Mouse (Mus musculus) neural tube, embryonic 15.5 days (tissue): Measurements from ENCODE around the gene H2-Ab1. TPM values are rescaled to one million over a fixed set of nuclear protein-coding genes. Genes with fewer than 3 reads are reported as not detected.

ENCODE experiments used
- ATAC-seq: fragments of 200-750 bp; cut with Nextera tagmentation; 2 replicates; pipeline ENCODE4 v1.8.0; 2017; ENCODE audit warnings: mild to moderate bottlenecking, moderate TSS enrichment, moderate library complexity; ENCODE audit not compliant: low FRiP score
- H3K27ac ChIP-seq: fragments of 300-500 bp; sonication (generic); replicated peaks from 2 replicates; pipeline ENCODE4 v1.5.1; 2015; ENCODE audit warnings: mild to moderate bottlenecking, inconsistent platforms
- H3K27me3 ChIP-seq: fragments of 300-500 bp; sonication (generic); replicated peaks from 2 replicates; pipeline ENCODE4 v1.6.1; 2015; ENCODE audit warnings: inconsistent platforms
- H3K36me3 ChIP-seq: fragments of 300-500 bp; sonication (generic); 2 replicates; pipeline ENCODE4 v1.6.1; 2015; ENCODE audit warnings: inconsistent platforms
- H3K4me1 ChIP-seq: fragments of 300-500 bp; sonication (generic); 2 replicates; pipeline ENCODE4 v1.6.1; 2015; ENCODE audit warnings: inconsistent platforms
- H3K4me2 ChIP-seq: fragments of 300-500 bp; sonication (generic); 2 replicates; pipeline ENCODE4 v1.6.1; 2015; ENCODE audit warnings: inconsistent platforms, mild to moderate bottlenecking, moderate library complexity
- H3K4me3 ChIP-seq: fragments of 300-500 bp; sonication (generic); replicated peaks from 2 replicates; pipeline ENCODE4 v1.5.1; 2015; ENCODE audit warnings: mild to moderate bottlenecking, inconsistent platforms
- H3K9ac ChIP-seq: fragments of 300-500 bp; sonication (generic); replicated peaks from 2 replicates; pipeline ENCODE4 v1.6.1; 2015; ENCODE audit warnings: mild to moderate bottlenecking, inconsistent platforms
- H3K9me3 ChIP-seq: fragments of 300-500 bp; sonication (generic); replicated peaks from 2 replicates; pipeline ENCODE4 v1.6.1; 2016; ENCODE audit warnings: inconsistent platforms
- WGBS: fragments of 180-500 bp; shearing (Covaris S2); methylation state at CpG from one replicate; pipeline ENCODE4 v1.1.7; 2015; ENCODE audit warnings: mixed read lengths; 5-methylcytosine and 5-hydroxymethylcytosine counted together
- polyA plus RNA-seq: library from polyadenylated mRNA; unstranded; fragments of >200 nt; fragmentation: Nextera tagmentation; extraction: Ambion mirVana; gene quantifications from 2 replicates; pipeline ENCODE4 v1.2.1, GENCODE M21; 2015

Gene H2-Ab1
- polyA plus RNA-seq, 1 experiment from 2014 or later = 1.4 TPM

DNA sequence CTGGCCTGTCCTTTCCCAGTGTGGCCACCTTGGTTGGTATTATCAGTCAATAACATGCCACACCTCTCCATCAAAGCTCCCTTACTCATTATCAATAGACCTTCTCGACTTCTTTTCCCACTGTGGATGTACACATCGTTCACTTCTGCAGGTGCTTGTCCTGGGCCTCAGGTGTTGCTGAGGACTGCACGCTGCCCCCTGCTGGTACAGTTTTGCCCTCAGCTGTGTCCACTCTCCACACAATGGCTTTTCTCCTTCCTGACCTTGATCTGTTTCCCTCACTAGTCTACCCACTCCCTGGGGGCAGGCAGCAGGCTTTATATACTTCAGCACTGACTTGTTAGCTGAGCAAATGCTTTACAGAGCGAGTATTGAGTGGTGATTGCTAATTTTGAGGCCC is 28.4 kb downstream of the H2-Ab1 start:
- Histone ChIP-seq H3K27ac (no peak overlapping the region), H3K36me3 (no peaks in the 10 kb centered on the region), H3K27me3 (0 out of 2 replicates have a peak, but pooled peaks cover 2% of the 10 kb centered on the region), H3K4me3 (no peak overlapping the region), H3K9me3 (no peaks in the 10 kb centered on the region), H3K4me2 (no peak overlapping the region), H3K4me1 (no peaks in the 10 kb centered on the region), H3K9ac (no peak overlapping the region)
- no peak for ATAC-seq
- WGBS = 43% methylated on average over 4 of the region's 4 CpGs

DNA sequence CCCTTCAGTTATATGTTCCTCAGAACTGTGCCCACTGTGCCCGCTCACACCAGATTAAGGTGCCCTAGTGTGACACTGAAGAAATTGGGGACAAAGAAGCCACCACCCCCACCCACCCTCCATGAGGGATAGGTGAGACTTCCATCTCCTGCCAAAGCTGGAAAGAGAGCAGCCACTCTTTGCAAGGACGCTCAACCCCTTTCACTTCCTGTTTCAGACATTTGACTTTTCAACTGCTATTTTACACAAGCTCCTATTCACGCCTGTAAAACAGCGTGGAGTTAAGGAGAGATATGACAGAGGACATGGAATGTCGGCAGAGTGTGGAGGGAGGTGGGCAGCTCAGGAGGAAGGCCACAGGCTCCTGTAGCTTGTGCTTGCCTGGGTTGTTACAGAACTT is 29.0 kb downstream of the H2-Ab1 start:
- H3K4me2 ChIP-seq = no peak overlapping the region
- 0 out of 2 replicates have a peak, but pooled peaks cover 2% of the 10 kb centered on the region for H3K27me3 ChIP-seq
- no peak overlapping the region for H3K27ac ChIP-seq
- H3K36me3 ChIP-seq = no peaks in the 10 kb centered on the region
- WGBS = 89% methylated on average over 5 of the region's 5 CpGs
- ATAC-seq = no peak
- no peak overlapping the region for H3K9ac ChIP-seq
- H3K4me3 ChIP-seq = no peak overlapping the region
- H3K9me3 ChIP-seq = no peaks in the 10 kb centered on the region
- H3K4me1 ChIP-seq = peaks cover 2% of the 10 kb centered on the region; the same call in 1 of the 2 replicates

DNA sequence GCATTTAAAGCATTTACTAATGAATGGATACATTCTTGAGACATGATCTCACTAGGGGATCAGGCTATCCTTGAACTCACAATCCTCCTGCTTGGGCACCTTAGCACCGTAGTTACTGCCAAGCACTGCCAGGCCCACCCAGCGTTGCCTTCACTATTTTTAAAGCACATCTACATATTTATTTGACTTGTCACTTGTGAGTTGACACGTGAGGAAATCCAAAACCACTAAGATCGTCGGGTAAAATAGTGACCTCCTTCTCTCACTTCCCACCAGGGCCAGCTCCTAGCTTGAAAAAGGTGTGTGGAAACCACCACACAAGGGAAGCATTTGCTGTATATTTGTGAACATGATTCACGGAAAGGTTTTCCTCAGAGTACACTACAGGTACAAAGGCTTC is 29.5 kb downstream of the H2-Ab1 start:
- Histone ChIP-seq H3K27ac (no peak overlapping the region), H3K4me3 (no peak overlapping the region), H3K9me3 (no peaks in the 10 kb centered on the region), H3K4me1 (peaks cover 5% of the 10 kb centered on the region; the same call in 1 of the 2 replicates), H3K36me3 (no peaks in the 10 kb centered on the region), H3K9ac (no peak overlapping the region), H3K27me3 (0 out of 2 replicates have a peak, but pooled peaks cover 2% of the 10 kb centered on the region), H3K4me2 (no peak overlapping the region)
- 75% methylated on average over 6 of the region's 6 CpGs for WGBS
- ATAC-seq = no peak

DNA sequence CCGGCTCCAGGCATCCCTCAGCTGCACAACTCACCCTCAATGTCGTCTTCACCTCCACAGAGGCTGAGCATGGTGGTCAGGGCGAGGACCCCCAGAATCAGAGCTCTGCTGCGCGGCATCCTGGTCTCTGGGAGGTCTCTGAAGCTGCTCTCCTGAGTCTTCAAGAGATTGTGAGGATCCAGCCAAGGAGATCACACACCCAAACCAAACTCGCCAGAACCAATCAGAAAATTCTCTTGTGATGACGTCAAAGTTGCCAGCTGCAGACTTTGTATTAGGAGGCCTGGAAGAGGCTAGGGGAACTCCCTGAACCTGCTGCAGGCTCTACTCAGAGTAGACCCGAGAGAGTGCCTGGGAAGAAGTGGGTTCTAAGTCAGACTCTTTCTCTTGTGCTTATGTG is 30.2 kb downstream of the H2-Ab1 start, which contains the start of gene H2-Aa:
TSS of gene H2-Aa (minus strand) at position 176 of the 400 bp plus-strand sequence.
- peaks cover 5% of the 10 kb centered on the region; the same call in 1 of the 2 replicates for H3K4me1 ChIP-seq
- H3K36me3 ChIP-seq = no peaks in the 10 kb centered on the region
- H3K4me3 ChIP-seq = no peak within 1 kb of the TSS
- H3K9ac ChIP-seq = no peak within 1 kb of the TSS
- WGBS = 17% methylated on average over 8 of the region's 8 CpGs
- H3K27me3 ChIP-seq = 0 out of 2 replicates have a peak, but pooled peaks cover 2% of the 10 kb centered on the region
- no peak for ATAC-seq
- H3K9me3 ChIP-seq = no peaks in the 10 kb centered on the region
- no peak within 1 kb of the TSS for H3K27ac ChIP-seq
- no peak within 1 kb of the TSS for H3K4me2 ChIP-seq

DNA sequence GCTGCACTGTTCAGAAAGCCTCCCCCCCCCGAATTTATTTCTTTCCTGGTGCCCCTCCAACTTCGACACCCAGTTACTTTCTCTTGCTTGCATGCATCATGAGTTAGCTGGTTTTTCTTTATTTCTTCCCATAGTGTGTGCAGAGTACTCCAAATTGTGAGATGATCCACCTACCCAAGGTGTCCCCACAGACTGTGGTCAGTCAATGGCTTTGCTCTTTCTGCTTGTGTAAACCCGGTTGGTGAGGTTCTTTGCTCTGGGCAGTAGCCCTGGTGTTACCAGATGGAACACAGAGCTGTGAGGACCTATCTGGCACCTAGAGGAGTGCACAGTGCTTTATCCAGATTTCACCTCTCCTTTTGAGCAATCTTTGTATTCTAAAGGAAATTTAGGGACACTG is 30.6 kb downstream of the H2-Ab1 start:
- H3K9me3 ChIP-seq = no peaks in the 10 kb centered on the region
- 78% methylated on average over 3 of the region's 3 CpGs for WGBS
- H3K4me3 ChIP-seq = no peak overlapping the region

DNA sequence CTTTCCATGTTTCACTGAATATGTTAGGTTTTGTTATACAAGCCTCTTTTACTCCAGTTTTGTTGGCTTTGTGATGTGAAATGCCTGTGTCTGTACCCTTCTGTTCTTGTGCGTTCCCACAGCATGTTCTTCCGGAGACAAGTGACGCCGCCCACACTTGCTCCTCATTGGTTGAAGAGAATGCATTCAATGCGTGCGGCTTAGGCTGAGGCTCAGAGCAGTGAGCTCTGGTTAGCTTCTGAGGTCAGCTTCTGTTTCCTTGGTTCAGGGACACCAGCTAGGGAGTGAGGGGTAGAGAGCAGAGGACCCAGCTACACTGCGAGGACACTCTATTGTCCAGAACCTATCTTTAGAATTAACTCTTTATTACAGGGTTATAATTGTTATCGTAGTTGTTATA is 34.1 kb downstream of the H2-Ab1 start:
- Histone ChIP-seq H3K27me3 (no peaks in the 10 kb centered on the region), H3K4me1 (peaks cover 13% of the 10 kb centered on the region), H3K36me3 (no peaks in the 10 kb centered on the region), H3K4me2 (no peak overlapping the region; the same call in 1 of the 2 replicates), H3K4me3 (no peak overlapping the region), H3K9me3 (no peaks in the 10 kb centered on the region), H3K27ac (no peak overlapping the region), H3K9ac (no peak overlapping the region)
- peak; percentile 85 for ATAC-seq
- WGBS = 16% methylated on average over 8 of the region's 8 CpGs

More for the DNA sequence above, 30.6 kb downstream of the H2-Ab1 start:
- Histone ChIP-seq H3K27me3 (no peaks in the 10 kb centered on the region), H3K4me2 (no peak overlapping the region), H3K36me3 (no peaks in the 10 kb centered on the region), H3K27ac (no peak overlapping the region), H3K9ac (no peak overlapping the region), H3K4me1 (peaks cover 5% of the 10 kb centered on the region; the same call in 1 of the 2 replicates)
- ATAC-seq = no peak

DNA sequence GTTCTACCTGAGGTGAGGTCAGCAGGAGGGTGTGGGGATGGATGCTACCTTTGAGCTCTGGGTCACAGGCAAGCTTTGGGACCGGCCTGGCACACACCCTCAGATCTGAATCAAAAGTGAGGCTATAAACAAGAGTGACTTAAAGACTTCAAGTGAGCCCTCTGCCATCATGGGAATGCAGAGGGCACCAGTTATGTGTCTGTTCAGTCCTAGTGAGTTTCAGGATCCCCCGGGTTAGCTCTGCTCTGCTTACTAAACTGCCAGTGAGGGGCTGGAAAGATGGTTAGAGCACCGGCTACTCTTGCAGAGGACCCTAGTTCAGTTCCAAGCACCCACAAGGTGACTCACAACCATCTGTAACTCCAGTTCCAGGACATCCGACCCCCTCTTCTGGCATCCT is 35.1 kb downstream of the H2-Ab1 start:
- Histone ChIP-seq H3K4me3 (no peak overlapping the region), H3K4me2 (no peak overlapping the region), H3K36me3 (no peaks in the 10 kb centered on the region), H3K27me3 (no peaks in the 10 kb centered on the region), H3K4me1 (peaks cover 15% of the 10 kb centered on the region), H3K27ac (no peak overlapping the region), H3K9ac (no peak overlapping the region), H3K9me3 (no peaks in the 10 kb centered on the region)
- no peak for ATAC-seq
- 98% methylated on average over 4 of the region's 4 CpGs for WGBS

DNA sequence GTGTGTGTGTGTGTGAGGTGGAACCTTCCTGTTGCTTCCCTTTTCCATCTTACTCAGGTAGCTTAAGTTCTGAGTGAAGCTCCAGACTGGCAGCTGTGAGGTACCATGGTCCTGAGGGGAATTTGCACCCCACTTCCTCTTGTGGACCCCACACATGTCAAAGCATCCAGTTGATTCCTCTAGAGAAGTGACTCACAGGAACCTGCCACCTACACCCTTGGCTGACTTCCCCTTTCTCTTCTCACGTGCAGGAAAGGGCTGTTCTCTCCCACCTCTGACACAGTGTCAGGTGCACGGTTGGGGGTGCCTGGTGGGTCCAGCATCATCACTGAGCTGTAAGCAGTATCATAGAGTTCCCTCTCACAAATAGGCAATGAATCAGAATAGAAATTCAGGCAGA is 36.0 kb downstream of the H2-Ab1 start:
- no peak overlapping the region for H3K9ac ChIP-seq
- no peak for ATAC-seq

DNA sequence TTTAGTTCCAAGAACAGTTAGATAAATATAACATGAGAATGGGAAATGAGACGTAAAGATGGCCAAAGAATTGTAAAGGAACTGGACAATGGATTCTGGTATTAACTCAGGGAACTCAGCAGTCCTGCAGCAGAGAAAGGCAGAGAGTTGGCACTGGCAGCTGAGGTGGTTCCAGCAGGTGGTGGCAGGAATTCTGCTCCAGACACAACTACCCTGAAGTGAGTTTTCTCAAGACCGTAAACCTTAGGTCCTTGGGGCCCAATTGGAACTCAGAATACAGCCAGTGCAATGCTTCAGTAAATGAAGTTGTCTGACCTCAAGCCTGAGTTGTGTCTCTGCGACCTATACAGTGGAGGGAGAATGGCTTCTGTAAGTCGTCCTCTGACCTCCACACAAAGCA is 36.8 kb downstream of the H2-Ab1 start:
- ATAC-seq = no peak
- no peak overlapping the region for H3K27ac ChIP-seq
- WGBS = 75% methylated on average over 4 of the region's 4 CpGs
- no peak overlapping the region for H3K9ac ChIP-seq
- no peaks in the 10 kb centered on the region for H3K9me3 ChIP-seq
- H3K4me1 ChIP-seq = peaks cover 15% of the 10 kb centered on the region
- H3K27me3 ChIP-seq = no peaks in the 10 kb centered on the region
- H3K4me2 ChIP-seq = no peak overlapping the region
- no peaks in the 10 kb centered on the region for H3K36me3 ChIP-seq
- H3K4me3 ChIP-seq = no peak overlapping the region

More for the DNA sequence above, 36.0 kb downstream of the H2-Ab1 start:
- H3K4me1 ChIP-seq = peaks cover 15% of the 10 kb centered on the region
- H3K4me2 ChIP-seq = no peak overlapping the region
- WGBS = 59% methylated on average over 2 of the region's 2 CpGs
- no peak overlapping the region for H3K27ac ChIP-seq
- H3K27me3 ChIP-seq = no peaks in the 10 kb centered on the region
- H3K9me3 ChIP-seq = no peaks in the 10 kb centered on the region
- no peak overlapping the region for H3K4me3 ChIP-seq
- H3K36me3 ChIP-seq = no peaks in the 10 kb centered on the region

DNA sequence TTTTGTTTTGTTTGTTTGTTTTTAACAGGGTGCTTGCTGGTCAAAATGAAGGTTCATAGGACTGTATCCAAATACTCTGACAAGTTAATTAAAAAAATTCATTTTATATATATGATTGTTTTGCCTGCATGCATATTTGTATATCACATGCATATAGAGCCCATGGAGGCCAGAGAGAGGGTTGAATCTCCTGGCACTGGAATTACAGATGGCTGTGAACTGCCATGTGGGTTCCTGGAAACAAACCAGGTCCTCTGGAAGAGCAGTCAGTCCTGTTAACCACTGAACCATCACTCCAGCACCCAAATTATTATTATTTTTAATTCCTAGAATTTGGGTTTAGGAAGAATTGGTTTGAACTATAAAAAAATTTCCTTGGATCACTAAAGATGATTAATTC is 37.8 kb downstream of the H2-Ab1 start:
- Histone ChIP-seq H3K4me1 (peaks cover 15% of the 10 kb centered on the region), H3K27me3 (no peaks in the 10 kb centered on the region), H3K9me3 (no peaks in the 10 kb centered on the region), H3K27ac (no peak overlapping the region), H3K9ac (no peak overlapping the region), H3K36me3 (no peaks in the 10 kb centered on the region), H3K4me2 (no peak overlapping the region), H3K4me3 (no peak overlapping the region)
- no peak for ATAC-seq

DNA sequence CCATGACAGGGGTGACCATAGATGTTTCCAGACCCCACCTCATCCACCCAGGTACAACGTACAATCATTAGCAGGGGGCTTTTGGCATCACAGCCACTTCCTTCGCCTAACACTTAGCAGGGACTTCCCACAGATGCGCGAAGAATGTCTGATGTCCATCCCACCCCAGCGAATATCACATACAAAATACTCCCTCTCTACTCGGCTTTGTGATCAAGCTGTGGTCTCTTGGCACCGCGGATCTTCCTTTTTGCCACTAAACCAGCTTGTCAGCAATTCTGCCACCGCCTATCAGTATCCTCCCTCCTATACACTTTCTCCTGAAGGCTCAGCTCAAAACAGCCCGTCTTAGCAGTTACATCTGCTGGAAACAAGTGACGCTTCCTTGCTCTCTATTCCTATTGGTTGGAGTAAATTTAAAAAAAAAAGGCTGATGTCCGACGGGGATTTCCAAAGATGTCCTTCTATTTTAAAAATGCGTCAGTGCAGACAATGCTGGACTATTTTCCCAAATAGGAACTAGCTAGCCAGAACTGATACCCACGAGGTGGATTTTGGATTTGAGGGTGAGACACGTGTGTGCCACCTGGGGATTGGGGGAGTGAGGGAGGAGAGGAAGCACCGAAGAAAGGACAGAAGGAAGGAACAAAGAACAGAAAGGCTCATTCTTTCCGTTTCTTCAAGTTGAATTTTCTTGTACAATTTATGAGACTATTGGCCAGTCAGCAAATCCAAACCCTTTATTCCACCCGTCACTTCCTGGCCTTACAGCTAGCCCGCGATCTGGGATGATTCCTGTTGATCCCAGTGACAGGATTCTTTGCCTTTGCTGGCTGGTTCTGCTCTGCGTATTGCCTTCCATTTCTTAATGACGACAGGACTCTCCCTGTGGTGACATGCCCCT is 38.7 kb downstream of the H2-Ab1 start:
- Histone ChIP-seq H3K9ac (peak overlapping the region; percentile 37), H3K4me3 (peak overlapping the region; percentile 46), H3K27me3 (no peaks in the 10 kb centered on the region), H3K4me2 (peak overlapping the region; percentile 54), H3K4me1 (peaks cover 15% of the 10 kb centered on the region), H3K27ac (peak overlapping the region; percentile 68), H3K36me3 (no peaks in the 10 kb centered on the region), H3K9me3 (no peaks in the 10 kb centered on the region)
- peak; percentile 92 for ATAC-seq
- WGBS = 21% methylated on average over 23 of the region's 23 CpGs

DNA sequence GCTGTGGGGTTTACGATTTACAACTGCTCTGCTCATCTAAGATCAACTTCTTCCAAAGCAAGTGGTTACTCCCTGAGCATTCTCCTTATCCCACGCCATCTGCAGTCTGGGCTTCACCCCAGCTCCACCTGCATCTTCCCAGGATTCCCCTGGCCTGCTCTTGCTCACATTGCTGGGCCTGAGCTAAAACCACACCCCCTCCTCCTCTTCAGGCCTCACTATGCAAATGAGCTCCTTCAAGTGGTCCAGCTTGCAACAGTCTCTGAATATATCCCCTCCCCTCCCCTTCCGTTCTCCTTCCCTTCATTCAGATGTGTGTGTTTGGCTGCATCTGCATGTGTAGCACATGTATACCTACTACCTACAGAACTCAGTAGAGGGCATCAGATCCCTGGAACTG is 41.9 kb downstream of the H2-Ab1 start:
- Histone ChIP-seq H3K4me3 (no peak overlapping the region), H3K27me3 (no peaks in the 10 kb centered on the region), H3K4me1 (peaks cover 11% of the 10 kb centered on the region), H3K36me3 (no peaks in the 10 kb centered on the region), H3K9ac (no peak overlapping the region), H3K27ac (no peak overlapping the region), H3K9me3 (no peaks in the 10 kb centered on the region), H3K4me2 (no peak overlapping the region)
- ATAC-seq = no peak
- 72% methylated on average over 3 of the region's 3 CpGs for WGBS
